Mouse (Mus musculus) natural killer cell, adult 2 months (primary cell): ENCODE measurements around the gene Tmem52b.

Source experiments
- DNase-seq, 2 experiments: peaks; one replicate each; pipeline ENCODE4 v3.0.0; 2022; ENCODE audit warnings: low spot score in 2 of 2

The Tmem52b gene

GRCm38 (mm10) chr6:129532556-129532941 is 20.2 kb downstream of the Tmem52b start:
- no peak for DNase-seq

- peak; percentile 48 for DNase-seq
Measured at GRCm38 (mm10) chr6:129532942-129533860, 20.8 kb downstream of the Tmem52b start, which contains the start of gene Gabarapl1. TSS of gene Gabarapl1 (plus strand) at chr6:129533160.

- DNase-seq = no peak
Measured at GRCm38 (mm10) chr6:129534057-129534456, 21.7 kb downstream of the Tmem52b start.

- DNase-seq = no peak
Measured at GRCm38 (mm10) chr6:129534627-129535190, 22.4 kb downstream of the Tmem52b start.

GRCm38 (mm10) chr6:129535723-129536122 is 23.4 kb downstream of the Tmem52b start:
- no peak for DNase-seq

- no peak for DNase-seq
Measured at GRCm38 (mm10) chr6:129538555-129538954, 26.2 kb downstream of the Tmem52b start.

GRCm38 (mm10) chr6:129541931-129542330 is 29.6 kb downstream of the Tmem52b start:
- DNase-seq = no peak

GRCm38 (mm10) chr6:129542540-129542939 is 30.2 kb downstream of the Tmem52b start:
- no peak for DNase-seq

GRCm38 (mm10) chr6:129543709-129544606 is 31.6 kb downstream of the Tmem52b start:
- DNase-seq = peak in 1 of 2 experiments; percentile 34

GRCm38 (mm10) chr6:129547277-129547676 is 34.9 kb downstream of the Tmem52b start:
- no peak for DNase-seq

GRCm38 (mm10) chr6:129548009-129548408 is 35.7 kb downstream of the Tmem52b start:
- no peak for DNase-seq

GRCm38 (mm10) chr6:129557298-129558023 is 45.1 kb downstream of the Tmem52b start:
- no peak for DNase-seq

- DNase-seq = peak; percentile 53 to 61
Measured at GRCm38 (mm10) chr6:129558946-129559640, 46.7 kb downstream of the Tmem52b start.

- no peak for DNase-seq
Measured at GRCm38 (mm10) chr6:129559641-129560027, 47.3 kb downstream of the Tmem52b start.

GRCm38 (mm10) chr6:129565257-129565656 is 52.9 kb downstream of the Tmem52b start:
- DNase-seq = no peak
